Mouse (Mus musculus) c-Kit-positive CD71-positive TER-119-positive erythroid progenitor cells, embryonic 14.5 days (primary cell): ENCODE measurements around the gene Klhl3.

Experiments used
- DNase-seq: peaks from one replicate; pipeline ENCODE4 v3.0.0-alpha.2; 2013; ENCODE audit warnings: low spot score

The Klhl3 gene

DNA sequence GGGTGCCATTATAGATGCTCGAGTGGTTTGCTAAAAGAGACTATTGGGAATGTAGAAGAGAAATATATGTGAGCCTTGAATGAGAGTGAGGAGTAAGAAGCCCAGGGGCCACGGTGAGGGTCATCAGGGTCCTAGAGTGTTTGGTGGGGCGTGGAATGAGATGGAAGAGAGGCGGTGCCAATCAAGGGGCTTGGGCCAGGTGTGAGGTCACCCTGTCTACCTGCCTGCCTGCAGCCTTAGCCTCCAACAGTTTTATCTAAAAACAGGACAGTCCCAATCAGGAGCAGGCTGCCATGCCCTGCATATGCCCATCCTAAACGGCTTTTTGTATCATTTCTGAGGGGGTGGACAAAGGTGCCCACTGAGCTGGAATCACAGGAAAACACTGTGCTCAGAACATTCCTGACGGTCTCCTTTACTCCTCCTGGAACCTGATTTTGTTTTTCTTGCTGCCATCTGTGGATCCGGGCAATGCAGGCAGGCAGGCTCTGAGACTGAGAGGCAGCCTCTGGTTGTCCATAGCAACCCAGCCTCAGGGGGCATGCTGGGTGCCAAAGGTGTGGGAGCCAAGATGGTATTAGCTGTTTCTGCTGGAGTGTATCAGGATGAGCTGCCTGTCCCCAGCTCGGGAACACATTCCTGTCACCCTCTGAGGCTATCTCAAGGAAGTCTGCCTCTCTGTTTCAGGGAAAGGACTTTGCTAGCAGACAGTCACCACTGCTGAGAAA lies 89.5 kb downstream of the Klhl3 start:
- DNase-seq: no peak

DNA sequence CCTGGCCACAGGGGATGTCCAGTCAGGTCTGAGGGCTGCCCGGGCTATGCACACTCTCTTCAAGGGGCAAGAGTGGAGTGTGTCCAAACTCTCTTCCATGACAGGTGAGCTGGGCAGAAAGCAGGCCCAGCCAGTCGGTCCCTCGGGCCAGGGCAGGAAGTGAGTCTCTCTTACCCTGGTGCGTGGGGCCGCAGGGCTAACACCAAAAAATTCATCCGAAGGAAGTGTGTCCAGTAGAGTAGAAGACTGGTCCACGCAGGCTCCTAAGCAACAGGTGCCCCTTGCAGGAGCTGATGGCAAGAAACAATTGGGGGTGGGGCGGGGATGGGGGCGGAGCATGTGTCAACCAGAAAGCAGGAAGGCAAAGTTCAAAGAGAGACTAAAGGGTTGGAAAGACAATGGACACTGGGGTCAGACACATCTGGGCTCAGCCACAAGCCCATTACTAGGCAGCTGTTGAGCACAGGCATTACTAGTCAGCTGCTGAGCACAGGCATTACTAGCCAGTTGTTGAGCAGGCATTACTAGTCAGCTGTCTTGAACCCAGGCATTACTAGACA lies 90.3 kb downstream of the Klhl3 start:
- no peak for DNase-seq

DNA sequence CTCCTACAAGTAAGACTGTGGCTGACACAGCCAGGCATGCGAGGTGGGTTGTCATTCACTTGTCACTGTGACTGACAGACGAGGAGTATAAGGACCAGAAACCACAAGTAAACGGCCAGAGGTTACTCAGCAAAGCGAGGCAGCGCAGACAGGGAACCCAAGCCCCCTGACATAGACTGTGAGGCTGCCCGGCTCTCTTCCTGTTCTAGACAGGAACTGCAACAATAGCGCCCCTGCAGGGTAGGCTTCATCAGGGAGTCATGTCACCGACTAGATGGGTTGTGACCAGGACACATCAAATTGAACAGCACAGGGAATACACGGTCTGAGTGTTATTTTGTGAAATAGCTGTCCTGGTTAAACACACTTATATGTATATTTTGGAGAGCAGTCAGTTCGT lies 93.0 kb downstream of the Klhl3 start:
- DNase-seq: no peak

DNA sequence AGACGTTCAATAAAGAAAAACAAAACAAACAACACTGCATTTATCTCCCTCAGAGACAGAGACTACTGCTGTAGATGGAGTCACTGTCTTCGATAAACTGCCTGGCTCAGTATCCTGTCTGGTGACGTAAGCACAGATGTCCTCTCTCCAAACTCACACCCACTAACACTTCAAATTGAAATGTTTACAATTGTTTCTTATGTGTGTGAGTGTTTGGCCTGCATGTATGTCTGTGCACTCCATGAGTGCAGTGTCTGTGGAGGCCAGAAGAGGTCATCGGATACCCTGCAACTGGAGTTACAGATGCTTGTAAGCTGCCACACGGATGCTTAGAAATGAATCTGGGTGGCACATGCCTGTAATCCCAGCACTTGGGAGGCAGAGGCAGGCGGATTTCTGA lies 96.1 kb downstream of the Klhl3 start:
- no peak for DNase-seq

DNA sequence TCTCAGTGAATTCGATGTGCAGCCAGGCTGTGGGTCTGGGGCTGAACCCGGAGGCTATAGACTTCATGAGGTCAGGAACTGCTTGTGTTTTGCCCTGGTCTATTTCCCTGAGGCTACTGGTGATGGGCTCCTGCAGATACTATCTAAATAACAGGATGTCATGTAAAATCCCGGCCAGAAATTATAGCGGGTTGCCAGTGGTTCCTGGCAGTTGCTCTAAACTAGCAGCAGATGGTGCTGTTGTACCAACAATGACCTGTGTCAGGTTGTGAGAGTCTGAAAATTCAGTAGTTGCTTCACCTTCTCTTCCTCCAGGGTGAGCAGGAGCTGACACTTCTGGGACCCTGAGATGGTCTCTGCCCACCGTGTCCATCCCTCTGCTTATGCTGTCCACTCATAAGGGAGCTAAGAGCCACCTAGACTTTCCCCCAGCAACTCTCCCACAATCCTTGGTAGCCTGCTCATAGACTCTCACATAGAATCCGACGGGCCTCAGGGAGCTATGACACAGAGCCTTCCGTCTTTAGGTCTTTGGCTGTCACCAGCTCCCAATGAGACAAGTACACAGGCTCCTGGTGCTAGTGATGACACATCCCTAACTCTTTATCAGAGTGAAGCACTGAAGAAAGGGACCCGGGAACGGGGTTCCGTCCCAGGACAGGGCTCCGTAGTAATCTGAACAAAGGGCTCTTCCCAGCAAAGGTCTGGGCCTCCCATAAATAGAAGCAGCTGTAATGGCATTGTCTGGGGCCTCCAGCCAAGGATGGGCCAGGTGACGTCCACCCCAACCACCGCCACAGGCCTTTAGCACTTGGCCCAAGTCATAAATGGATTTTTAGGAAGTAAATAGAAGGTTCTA lies 101.1 kb downstream of the Klhl3 start:
- peak; percentile 17 for DNase-seq

DNA sequence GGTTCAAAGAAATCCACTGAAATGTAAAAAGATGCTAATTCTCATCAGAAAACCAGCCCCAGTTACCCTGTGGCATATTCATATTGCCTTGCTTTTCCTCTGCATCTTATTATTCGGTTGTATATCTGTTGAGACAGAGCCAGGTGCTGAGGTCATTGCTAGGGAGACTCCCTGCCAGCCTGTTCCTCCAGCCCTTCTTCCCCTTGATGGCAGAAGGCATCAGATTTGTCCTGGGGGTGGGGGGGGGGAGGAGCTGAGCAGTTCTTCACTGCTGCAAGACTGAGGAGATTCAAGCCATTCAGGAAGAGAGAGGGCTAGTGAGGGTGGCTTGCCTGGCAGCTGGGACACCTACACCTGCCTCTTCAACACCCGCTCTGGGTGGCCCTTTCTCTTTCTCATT lies 101.9 kb downstream of the Klhl3 start:
- no peak for DNase-seq

DNA sequence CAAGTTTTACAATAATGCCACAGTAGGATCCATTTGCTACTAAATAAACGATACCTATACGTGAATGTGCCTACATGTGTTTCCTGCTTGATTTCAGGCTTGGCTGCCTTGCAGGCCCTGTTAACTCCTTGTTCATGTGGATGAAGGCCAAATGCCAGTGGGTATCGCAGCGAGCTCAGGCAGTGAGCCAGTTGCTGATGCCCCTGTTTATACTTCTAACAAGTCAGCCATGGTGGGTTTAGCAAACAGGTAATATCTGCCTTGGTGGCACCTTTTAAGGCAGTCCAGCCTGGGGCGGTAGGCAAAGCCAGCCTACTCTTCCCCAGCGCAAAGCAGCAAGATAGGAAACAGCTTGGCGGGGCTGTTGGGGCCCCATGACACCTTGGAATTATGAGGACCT lies 103.0 kb downstream of the Klhl3 start:
- DNase-seq: no peak

DNA sequence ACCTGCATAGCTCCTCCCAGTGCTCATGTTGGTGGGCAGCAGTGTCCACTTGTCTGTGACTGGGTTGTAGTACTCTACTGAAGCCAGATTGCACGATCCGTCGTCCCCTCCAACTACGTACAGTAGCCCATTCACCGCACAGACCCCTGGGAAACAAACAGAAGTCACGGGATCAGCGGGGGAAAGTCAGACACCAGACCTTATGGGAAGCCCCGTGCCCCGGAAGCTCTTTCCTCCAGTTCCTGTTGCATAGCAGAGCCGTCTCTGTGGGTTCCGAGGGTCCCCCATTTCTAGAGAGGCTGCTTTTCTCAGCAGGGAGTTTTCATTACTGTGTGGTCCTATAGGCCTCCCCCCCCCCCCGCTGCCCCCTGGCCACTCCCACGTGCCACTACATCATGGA lies 104.1 kb downstream of the Klhl3 start:
- no peak for DNase-seq

DNA sequence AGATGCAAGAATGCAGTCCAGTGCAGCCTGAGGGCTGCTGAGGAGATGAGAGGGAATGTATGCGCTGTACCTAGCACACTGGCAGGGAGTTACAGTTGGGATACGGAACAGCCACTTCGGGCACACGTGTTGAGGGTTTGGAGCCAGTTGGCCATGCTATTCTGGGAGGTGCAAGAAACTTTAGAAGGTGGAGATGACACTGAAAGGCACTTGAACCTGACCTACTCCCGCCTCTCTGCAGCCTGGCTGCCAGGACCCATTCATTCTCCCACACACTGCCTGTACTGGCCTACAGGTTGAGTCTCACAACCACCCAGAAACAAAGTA lies 105.4 kb downstream of the Klhl3 start:
- DNase-seq: no peak

DNA sequence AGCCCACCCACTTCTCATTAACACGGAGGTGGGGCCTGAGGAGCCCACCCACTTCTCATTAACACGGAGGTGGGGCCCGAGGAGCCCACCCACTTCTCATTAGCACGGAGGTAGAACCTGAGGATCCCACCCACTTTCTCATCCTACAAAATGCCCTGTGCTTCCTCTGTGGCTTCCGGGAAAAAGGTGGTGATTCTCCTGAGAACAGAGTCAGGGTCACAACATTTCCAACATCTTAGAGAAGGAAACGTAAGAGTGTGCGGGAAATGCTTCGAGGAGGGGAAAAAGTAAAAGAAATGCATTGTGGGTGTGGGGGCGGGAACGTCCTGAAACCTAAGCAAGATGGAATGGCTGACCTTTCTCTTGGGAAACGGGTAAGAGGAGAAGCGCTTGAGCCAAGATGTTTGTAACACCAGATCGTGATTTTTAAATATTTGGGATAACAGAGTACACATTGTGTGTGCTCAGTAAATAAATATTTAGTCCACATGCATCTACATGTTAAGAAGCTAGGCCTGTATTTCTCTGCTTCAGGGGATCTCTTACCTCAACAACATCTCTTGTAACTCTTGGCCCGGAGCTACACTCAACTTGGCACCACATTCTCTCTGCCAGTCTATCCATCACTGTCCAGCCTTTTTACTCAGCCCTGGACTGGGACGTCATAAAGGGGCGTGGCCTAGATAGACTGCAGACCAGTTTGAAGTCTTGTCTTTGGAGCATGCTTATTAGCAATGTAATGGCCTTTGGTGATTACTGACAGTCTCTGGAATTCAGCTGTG lies 105.9 kb downstream of the Klhl3 start:
- no peak for DNase-seq

DNA sequence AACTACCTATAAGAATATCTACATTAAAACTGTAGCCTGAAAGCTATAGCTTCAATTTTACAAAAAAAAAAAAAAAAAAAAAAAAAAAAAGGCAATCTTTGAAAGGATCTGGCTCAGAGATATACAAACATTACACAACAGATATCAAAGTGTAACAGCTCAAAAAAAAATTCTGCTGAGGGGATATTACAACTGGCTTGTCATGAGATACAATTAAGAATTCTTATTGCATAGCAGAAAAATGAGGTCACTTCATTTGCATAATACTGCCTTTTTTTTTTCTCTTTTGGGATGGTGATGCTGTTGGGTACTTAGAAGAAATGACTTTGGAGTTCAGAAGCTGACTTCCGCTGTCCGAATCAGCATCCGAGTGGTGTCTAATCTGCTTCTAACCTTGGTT lies 111.6 kb downstream of the Klhl3 start:
- no peak for DNase-seq

DNA sequence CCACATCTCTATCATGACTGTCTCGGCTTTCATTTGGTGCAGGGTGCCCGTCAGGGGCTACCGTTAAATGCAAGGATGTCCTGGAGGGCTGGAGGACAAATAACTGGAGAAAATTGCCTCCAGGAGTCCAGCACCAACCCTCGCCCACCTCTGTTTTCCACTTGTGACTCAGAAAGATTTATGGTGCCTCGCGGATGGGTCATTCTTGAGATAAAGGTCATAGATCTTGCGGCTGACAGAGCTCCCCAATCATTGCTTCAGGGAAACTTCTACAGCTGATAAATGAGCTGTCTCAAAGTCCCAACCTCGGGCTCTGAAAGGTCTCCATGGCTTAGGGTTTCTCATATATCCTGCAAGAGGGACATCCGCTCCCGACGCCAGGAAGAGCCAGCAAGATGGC lies 116.9 kb downstream of the Klhl3 start:
- DNase-seq: no peak

DNA sequence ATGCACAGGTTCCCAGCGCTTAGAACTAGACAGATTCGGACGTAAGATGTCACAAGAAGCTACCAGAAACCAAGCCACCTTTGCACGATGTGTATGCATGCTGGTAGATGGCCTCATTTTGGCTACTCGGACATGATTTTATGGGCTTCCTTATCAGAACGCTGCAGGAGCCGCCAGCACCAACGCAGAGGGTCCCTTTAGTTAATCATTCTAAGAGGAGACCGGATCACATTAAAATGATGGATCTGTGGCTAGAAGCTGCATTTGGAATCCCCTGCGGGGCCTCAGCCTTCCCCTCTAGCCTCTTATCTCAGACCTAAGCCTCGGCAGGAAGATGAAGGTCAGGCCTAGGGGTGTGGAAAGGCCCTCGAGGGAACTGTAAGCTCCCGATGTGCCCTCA lies 117.5 kb downstream of the Klhl3 start:
- no peak for DNase-seq

DNA sequence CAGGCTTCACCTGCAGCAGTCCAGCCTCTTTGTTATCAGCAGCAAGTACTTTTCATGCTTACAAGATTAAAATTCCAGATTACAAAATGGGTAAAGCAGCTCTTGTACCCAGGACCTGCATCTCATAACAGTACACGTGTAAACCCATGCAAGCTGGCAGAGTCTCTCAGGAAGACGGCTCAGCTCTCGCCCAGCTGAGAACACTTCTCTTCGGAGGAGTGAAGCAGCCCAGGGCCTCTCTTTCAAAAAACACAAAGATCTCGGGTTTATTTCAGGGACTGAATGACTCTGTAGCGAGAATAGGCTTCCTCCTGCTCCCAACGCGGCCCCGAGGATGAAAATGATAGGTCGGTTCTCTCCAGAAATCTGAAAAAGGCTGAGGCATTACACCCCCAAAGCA lies 128.8 kb downstream of the Klhl3 start:
- no peak for DNase-seq

DNA sequence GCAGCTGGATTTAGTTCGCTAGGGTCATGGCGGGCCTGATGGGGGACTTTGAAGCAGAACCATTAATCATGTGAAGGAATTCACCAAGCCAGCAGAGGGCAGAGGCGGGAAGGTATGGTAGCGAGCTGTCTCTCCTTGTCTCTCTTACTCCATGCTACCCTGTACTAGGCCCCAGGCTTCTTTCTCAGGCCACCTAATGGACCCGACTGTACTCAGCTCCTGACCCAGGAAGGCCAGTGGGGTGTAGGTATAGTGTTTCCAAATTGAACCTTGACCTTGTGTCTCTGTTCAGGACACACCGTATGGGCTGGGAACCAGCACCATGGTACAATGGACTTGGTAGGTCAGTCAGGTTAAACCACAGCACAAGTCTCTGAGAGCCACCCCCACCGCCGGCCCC lies 129.2 kb downstream of the Klhl3 start:
- DNase-seq: no peak

DNA sequence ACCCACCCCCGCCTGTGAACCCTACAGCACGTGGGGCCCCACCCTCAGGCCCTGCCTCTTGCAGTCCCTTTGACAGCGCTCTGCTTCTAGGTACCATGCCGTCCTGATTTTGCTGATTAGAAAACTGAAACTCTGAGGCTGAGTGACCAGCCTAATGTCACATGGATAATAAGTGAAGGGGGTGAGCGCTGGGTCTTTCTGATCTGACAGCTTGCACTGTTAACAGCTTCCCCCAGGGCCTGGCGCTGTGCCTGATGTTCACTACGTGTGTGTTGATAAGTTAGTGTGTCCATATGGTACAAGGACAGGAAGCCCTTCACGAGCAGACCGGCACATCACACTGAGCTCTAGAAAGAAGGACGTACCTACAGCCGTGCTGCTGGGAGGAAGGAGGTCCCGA lies 130.1 kb downstream of the Klhl3 start:
- no peak for DNase-seq

DNA sequence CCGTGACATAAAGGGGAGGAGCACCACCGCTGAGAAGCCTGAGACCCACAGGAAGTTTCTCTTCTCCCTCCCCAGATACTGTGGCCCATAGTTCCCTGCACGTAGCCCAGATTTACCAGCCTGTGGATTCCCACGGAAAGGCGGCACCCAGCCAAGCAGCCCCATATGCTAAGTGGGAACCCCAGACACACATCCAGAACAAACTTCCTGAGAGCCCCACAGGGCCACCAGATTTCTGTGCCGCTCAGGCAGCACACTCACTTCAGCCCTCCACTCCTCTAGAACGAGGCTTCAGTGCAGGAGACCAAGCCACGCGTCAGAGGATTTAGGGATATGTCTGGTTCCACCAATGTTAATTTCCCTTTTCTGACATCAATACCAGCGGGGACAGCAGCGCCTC lies 130.5 kb downstream of the Klhl3 start:
- no peak for DNase-seq

DNA sequence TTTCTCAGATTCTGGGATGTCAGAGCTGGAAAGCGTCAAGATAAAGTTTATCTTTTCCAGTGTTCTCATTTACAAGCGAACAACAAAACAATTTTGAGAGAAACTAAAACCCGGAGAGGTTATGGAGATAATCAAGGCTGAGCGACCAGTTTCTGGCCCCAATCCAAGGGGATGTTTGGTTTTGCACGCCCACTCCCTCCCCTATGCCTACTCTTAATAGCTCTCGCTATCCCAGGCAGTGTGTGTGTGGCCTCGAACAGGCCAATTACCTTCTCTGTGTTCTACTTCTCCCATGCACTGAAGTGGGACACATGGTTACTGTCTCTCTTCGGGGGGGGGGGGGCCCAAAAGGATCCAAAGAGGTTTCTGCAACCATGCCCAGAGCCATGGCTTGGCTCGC lies 132.7 kb downstream of the Klhl3 start:
- no peak for DNase-seq

DNA sequence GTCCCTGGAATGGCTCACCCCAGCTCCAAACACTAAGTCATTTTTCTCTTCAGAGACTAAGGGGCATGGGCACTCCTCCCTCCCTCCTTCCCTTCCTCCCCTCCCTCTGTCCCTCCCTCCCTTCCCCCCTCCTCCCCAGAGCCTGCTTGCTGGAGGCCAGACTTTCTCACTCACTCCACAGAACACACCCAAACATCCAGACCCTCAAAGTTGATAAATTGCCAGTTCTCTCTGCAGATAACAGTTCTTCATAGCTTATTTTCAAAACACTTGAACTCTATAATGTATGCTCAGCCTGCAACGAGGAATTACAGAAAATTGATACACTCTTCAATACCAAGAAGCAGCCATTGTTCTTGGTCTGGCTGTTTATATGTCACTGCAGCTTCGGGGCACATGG lies 133.3 kb downstream of the Klhl3 start:
- no peak for DNase-seq

DNA sequence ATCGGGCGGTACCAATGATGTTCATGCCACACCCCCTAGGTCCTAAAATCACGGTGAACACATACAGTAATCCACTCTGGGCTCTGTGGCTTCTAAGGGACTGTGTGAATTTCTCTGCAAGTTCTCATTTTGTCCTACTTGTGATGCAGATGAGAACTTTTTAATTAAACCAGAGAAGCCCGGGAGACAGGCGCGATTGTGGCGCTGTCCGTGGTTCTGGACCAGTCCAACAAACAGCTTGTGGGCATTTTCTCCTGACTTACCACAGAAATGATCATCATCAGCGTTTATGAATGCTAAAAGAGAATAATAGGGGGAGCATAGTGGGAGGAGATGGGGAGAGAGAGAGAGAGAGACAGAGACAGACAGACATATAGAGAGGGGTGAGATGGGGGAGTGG lies 134.5 kb downstream of the Klhl3 start:
- DNase-seq: no peak

DNA sequence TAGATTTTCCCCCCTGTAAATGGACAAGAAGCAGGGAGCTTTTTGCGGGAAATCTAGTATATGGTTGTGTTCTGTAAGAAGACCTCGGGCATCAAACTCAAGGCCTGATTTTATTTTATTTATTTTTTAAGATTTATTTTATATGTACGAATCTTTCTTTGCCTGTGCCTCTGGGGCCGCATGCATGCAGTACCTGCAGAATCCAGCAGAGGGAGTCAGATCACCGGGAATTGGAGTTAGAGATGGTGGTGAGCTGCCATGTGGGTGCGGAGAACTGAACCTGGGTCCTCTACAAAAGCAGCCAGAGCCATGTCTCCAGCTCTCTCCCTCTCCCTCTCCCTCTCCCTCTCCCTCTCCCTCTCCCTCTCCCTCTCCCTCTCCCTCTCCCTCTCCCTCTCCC lies 135.7 kb downstream of the Klhl3 start:
- peak; percentile 0 for DNase-seq

DNA sequence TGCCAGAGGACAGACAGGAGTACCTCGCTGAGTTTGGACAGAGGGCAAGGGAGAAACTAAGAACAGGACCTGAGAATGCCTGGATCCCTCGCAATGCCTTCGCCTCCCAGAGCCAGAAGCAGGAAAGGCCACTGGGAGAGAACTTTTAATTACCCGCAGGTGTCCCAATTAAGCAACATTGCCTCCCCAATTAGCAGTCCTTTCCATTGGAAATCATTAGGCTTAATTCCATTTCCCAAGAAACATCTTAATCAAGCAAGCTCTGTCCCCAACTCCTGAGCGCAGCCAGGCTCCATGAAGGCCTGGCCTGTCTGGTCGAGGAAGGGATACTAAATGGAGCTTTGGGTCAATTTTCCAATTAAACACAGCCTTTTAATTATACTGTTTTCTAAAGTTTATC lies 147.7 kb downstream of the Klhl3 start:
- no peak for DNase-seq

DNA sequence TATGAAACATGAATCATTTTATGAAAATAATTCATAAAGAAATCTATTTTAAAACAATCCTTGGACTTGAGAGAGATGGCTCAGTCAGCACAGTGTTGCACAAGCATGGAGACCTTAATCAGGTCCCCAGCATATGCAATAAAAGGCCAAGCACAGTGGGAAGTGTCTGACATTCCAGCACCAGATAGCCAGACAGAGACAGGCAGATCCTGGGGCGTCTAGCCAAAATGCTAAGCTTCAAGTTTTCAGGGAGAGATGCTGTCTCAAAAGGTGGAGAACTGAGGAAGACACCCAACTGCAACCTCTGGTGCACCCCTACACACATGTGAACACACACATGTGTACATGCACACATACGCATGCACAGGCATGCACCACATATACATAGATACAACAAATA lies 153.1 kb downstream of the Klhl3 start:
- no peak for DNase-seq
